Comparison of ENCODE assay signal across 16 mouse cellular contexts in genomic region chr6:31137351-31137750, GRCm38 (mm10).
A peak's percentile ranks its signal among the peaks of the same experiment; 100 is the strongest.
DNase-seq lines count a peak whose midpoint lies in the region; TF ChIP-seq lines count a peak whose summit lies in the region.
"Had no signal": no experiment of that assay in that cellular context is flagged by ENCODE, and none has a peak within 500 bp of the region (broad histone marks: within the 10 kb centered on the region; RNA-seq: fewer than 3 reads in every experiment).

No protein-coding gene starts in this region.

- DNase-seq in heart, adult 2 months, result peak in 1 of 2 experiments; percentile 76
- no peak for DNase-seq in heart, embryonic 10.5 days (ENCODE audit: low spot score)
- peak; percentile 78 for DNase-seq in kidney, adult 9 months
- DNase-seq in kidney, postnatal 10 days, result no peak
- DNase-seq in right cerebral cortex, adult 18-20 months, result peak; percentile 61
- no peak for DNase-seq in right cerebral cortex, postnatal 10 days (ENCODE audit: low spot score in 2 of 2)
- DNase-seq in urinary bladder, postnatal 4 days (ENCODE audit: low spot score in 2 of 2), result no peak
- DNase-seq: adrenal gland, adult 2 months had no signal

- no peaks in the 10 kb centered on the region for H3K9me3 ChIP-seq in heart, embryonic 10.5 days
- H3K9me3 ChIP-seq: forebrain, embryonic 10.5 days; hindbrain, embryonic 15.5 days; liver, embryonic 15.5 days had no signal

- intact Hi-C loops in heart, adult 2 months (cut with DNase I), result no loop called here

- H3K9ac ChIP-seq in heart, adult 2 months (ENCODE audit: low read depth, low read length), result no peak overlapping the region
- H3K9ac ChIP-seq: forebrain, postnatal 0 days; heart, embryonic 13.5 days; hindbrain, embryonic 15.5 days; limb, embryonic 13.5 days; liver, embryonic 15.5 days had no signal

- no peak for TF ChIP-seq CTCF in heart, adult 2 months (IDR thresholded peaks at IDR 0.05)

- H3K4me1 ChIP-seq in heart, adult 2 months (ENCODE audit: control insufficient read depth, insufficient read depth, low read length), result peaks cover 25% of the 10 kb centered on the region
- peaks cover 19% of the 10 kb centered on the region for H3K4me1 ChIP-seq in heart, embryonic 10.5 days
- H3K4me1 ChIP-seq: hindbrain, embryonic 15.5 days; liver, embryonic 15.5 days had no signal

- H3K27me3 ChIP-seq in heart, adult 2 months (ENCODE audit: control insufficient read depth, insufficient read depth, low read length), result no peaks in the 10 kb centered on the region
- no peaks in the 10 kb centered on the region for H3K27me3 ChIP-seq in heart, embryonic 10.5 days (ENCODE audit: insufficient read depth, poor library complexity, severe bottlenecking)
- H3K27me3 ChIP-seq: heart, embryonic 13.5 days; hindbrain, embryonic 15.5 days; limb, embryonic 13.5 days; liver, embryonic 15.5 days had no signal

- H3K27ac ChIP-seq in heart, adult 2 months, result peak overlapping the region; percentile 46; the same call in 1 of the 2 replicates
- H3K27ac ChIP-seq in heart, embryonic 10.5 days, result no peak overlapping the region
- H3K27ac ChIP-seq: heart, embryonic 13.5 days; hindbrain, embryonic 15.5 days; kidney, postnatal 0 days; limb, embryonic 13.5 days; liver, embryonic 15.5 days; stomach, postnatal 0 days had no signal

- H3K36me3 ChIP-seq in heart, adult 2 months (ENCODE audit: control insufficient read depth, insufficient read depth, low read length), result peaks cover 9% of the 10 kb centered on the region
- H3K36me3 ChIP-seq in heart, embryonic 10.5 days, result peaks cover 5% of the 10 kb centered on the region; the same call in 1 of the 2 replicates
- H3K36me3 ChIP-seq: forebrain, embryonic 10.5 days; heart, embryonic 13.5 days; hindbrain, embryonic 15.5 days; limb, embryonic 13.5 days; liver, embryonic 15.5 days had no signal

- no peak overlapping the region for H3K4me3 ChIP-seq in heart, adult 2 months
- no peak overlapping the region for H3K4me3 ChIP-seq in heart, embryonic 10.5 days
- H3K4me3 ChIP-seq: forebrain, embryonic 10.5 days; heart, embryonic 13.5 days; hindbrain, embryonic 15.5 days; limb, embryonic 13.5 days; liver, embryonic 15.5 days had no signal

- no peak for TF ChIP-seq POLR2A in heart, adult 2 months (IDR thresholded peaks at IDR 0.05; ENCODE audit: insufficient read depth, low read depth, low read length)

- 0 out of 2 replicates have a peak, but pooled peaks cover 2% of the 10 kb centered on the region for H3K79me2 ChIP-seq in heart, adult 2 months (replicated peaks; ENCODE audit: control insufficient read depth, insufficient read depth, low read length)

- 46% methylated on average over 8 of the region's 8 CpGs for WGBS in heart, adult 2 months
- WGBS in heart, embryonic 10.5 days, result 71% methylated on average over 8 of the region's 8 CpGs

- peak; percentile 76; the same call in 1 of the 2 replicates for TF ChIP-seq EP300 in heart, adult 2 months (IDR thresholded peaks at IDR 0.05; ENCODE audit: insufficient read depth, low read depth, low read length)

Comparison
In these comparisons a context has a peak if more than half of its experiments do, and no peak if none do; other contexts are left out.
1. DNase-seq: peak in kidney, adult 9 months (single experiment) and right cerebral cortex, adult 18-20 months (single experiment); none in heart, embryonic 10.5 days (single experiment), kidney, postnatal 10 days (single experiment), right cerebral cortex, postnatal 10 days (0 of 2) and urinary bladder, postnatal 4 days (0 of 2).